Mouse (Mus musculus) embryo, embryonic 11 days (tissue): ENCODE data around the gene Gm3727.
"Not testable (repeated sequence)": the region's sequence is repeated elsewhere in the genome, so short reads cannot be mapped to it uniquely, and the experiment has no call there.

Experiments
- DNase-seq: peaks from one replicate; pipeline ENCODE4 v3.0.0-alpha.2; 2015

Gene Gm3727

DNA sequence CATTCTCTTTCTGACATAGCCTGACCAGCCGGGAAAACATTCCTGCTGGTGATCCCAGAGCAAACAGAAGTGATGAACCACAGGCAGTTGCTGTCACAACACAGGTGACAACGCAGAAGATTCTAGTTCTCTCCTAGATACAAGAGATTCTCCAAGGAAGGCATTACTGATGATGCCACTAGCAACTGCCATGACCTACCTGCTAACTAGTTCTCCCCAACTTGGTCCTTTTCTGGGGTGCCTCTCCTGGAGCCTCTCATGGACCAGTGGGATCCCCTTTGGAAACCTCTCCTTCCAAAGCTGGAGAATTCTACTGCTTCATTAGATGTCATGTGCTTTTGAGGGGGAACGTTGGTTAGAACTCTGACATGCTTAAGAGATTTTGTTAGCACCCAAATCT is at the start of gene Gm3727:
Gene Gm3727, minus strand, starts transcription at position 101 of the 400 bp plus-strand sequence.
- not testable (repeated sequence) for DNase-seq

DNA sequence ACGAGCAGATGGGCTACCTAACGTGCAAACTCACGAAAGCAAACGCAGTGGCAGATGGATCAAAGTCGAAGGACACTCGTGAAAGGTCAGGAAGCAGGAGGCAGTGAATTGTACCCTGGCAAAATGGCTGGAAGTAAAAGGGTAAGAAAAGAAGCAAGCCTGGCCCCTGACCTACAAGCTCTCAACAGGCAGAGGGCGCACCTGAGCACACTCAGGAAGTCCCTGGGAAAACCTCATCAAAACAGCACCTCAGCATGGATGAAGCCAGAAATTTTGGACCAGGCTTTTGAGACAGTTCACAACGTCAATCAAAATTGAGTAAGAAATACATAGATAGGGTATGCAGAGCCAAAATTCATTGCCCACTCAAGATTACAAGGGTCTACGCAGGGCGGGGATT is 21.0 kb downstream of the Gm3727 start:
- peak; percentile 57 for DNase-seq
